Mouse (Mus musculus): Measurements from ENCODE around the gene Acd. TPM values are rescaled to one million over a fixed set of nuclear protein-coding genes. Genes with fewer than 3 reads are reported as not detected.

Acd gene
- polyA plus RNA-seq, 1 experiment from 2014 or later: 83.9 TPM

GRCm38 (mm10) chr8:105694051-105694799, 6.7 kb downstream of the Acd start:
- peak overlapping the region; percentile 49 for H3K4me3 ChIP-seq (ENCODE audit: low read depth, low read length)
- 7% methylated on average over 38 of the region's 40 CpGs for WGBS
- H3K27ac ChIP-seq (ENCODE audit: low read depth, low read length): peak overlapping the region; percentile 80
- peak; percentile 72 for ATAC-seq (ENCODE audit: low read depth)
- H3K9ac ChIP-seq (replicated peaks; ENCODE audit: low read depth, low read length): peak overlapping the region; percentile 62
- no peaks in the 10 kb centered on the region for H3K9me3 ChIP-seq (ENCODE audit: control insufficient read depth, low read length)
- peak overlapping the region; percentile 64 for H3K4me2 ChIP-seq (ENCODE audit: low read depth, low read length)
- H3K36me3 ChIP-seq (ENCODE audit: control insufficient read depth, insufficient read depth, low read length): peaks cover 24% of the 10 kb centered on the region
- no peaks in the 10 kb centered on the region for H3K27me3 ChIP-seq (ENCODE audit: control insufficient read depth, insufficient read depth, low read length)
- peaks cover 16% of the 10 kb centered on the region for H3K4me1 ChIP-seq (ENCODE audit: control insufficient read depth, insufficient read depth, low read length)

GRCm38 (mm10) chr8:105693648-105694047, 7.3 kb downstream of the Acd start:
- H3K9me3 ChIP-seq (ENCODE audit: control insufficient read depth, low read length): no peaks in the 10 kb centered on the region
- H3K9ac ChIP-seq (replicated peaks; ENCODE audit: low read depth, low read length): peak overlapping the region; percentile 62
- H3K27me3 ChIP-seq (ENCODE audit: control insufficient read depth, insufficient read depth, low read length): no peaks in the 10 kb centered on the region
- peak overlapping the region; percentile 49 for H3K4me3 ChIP-seq (ENCODE audit: low read depth, low read length)
- peaks cover 22% of the 10 kb centered on the region for H3K36me3 ChIP-seq (ENCODE audit: control insufficient read depth, insufficient read depth, low read length)
- peaks cover 16% of the 10 kb centered on the region for H3K4me1 ChIP-seq (ENCODE audit: control insufficient read depth, insufficient read depth, low read length)
- H3K4me2 ChIP-seq (ENCODE audit: low read depth, low read length): peak overlapping the region; percentile 64
- H3K27ac ChIP-seq (ENCODE audit: low read depth, low read length): peak overlapping the region; percentile 80
- peak; percentile 81 for ATAC-seq (ENCODE audit: low read depth)
- 4% methylated on average over 18 of the region's 30 CpGs for WGBS

- Histone ChIP-seq H3K4me1 (ENCODE audit: control insufficient read depth, insufficient read depth, low read length) (peaks cover 16% of the 10 kb centered on the region), H3K27ac (ENCODE audit: low read depth, low read length) (no peak overlapping the region), H3K27me3 (ENCODE audit: control insufficient read depth, insufficient read depth, low read length) (no peaks in the 10 kb centered on the region), H3K9ac (replicated peaks; ENCODE audit: low read depth, low read length) (no peak overlapping the region), H3K36me3 (ENCODE audit: control insufficient read depth, insufficient read depth, low read length) (peaks cover 12% of the 10 kb centered on the region), H3K9me3 (ENCODE audit: control insufficient read depth, low read length) (no peaks in the 10 kb centered on the region), H3K4me3 (ENCODE audit: low read depth, low read length) (no peak overlapping the region), H3K4me2 (ENCODE audit: low read depth, low read length) (no peak overlapping the region)
- no peak for ATAC-seq (ENCODE audit: low read depth)
- WGBS: 92% methylated on average over 11 of the region's 11 CpGs
Observed at GRCm38 (mm10) chr8:105692449-105693182, 8.3 kb downstream of the Acd start.

- ATAC-seq (ENCODE audit: low read depth): no peak
- WGBS: 88% methylated on average over 14 of the region's 14 CpGs
- no peak overlapping the region for H3K4me3 ChIP-seq (ENCODE audit: low read depth, low read length)
Observed at GRCm38 (mm10) chr8:105690978-105691377, 9.9 kb downstream of the Acd start.

GRCm38 (mm10) chr8:105689983-105690360, 10.9 kb downstream of the Acd start:
- Histone ChIP-seq H3K27me3 (ENCODE audit: control insufficient read depth, insufficient read depth, low read length) (no peaks in the 10 kb centered on the region), H3K4me2 (ENCODE audit: low read depth, low read length) (no peak overlapping the region), H3K9ac (replicated peaks; ENCODE audit: low read depth, low read length) (no peak overlapping the region), H3K4me3 (ENCODE audit: low read depth, low read length) (no peak overlapping the region), H3K9me3 (ENCODE audit: control insufficient read depth, low read length) (no peaks in the 10 kb centered on the region), H3K4me1 (ENCODE audit: control insufficient read depth, insufficient read depth, low read length) (peaks cover 9% of the 10 kb centered on the region), H3K27ac (ENCODE audit: low read depth, low read length) (no peak overlapping the region), H3K36me3 (ENCODE audit: control insufficient read depth, insufficient read depth, low read length) (no peaks in the 10 kb centered on the region)
- ATAC-seq (ENCODE audit: low read depth): no peak
- WGBS: 91% methylated on average over 9 of the region's 9 CpGs

More at GRCm38 (mm10) chr8:105690978-105691377, 9.9 kb downstream of the Acd start:
- no peaks in the 10 kb centered on the region for H3K27me3 ChIP-seq (ENCODE audit: control insufficient read depth, insufficient read depth, low read length)
- peaks cover 16% of the 10 kb centered on the region for H3K4me1 ChIP-seq (ENCODE audit: control insufficient read depth, insufficient read depth, low read length)
- H3K9ac ChIP-seq (replicated peaks; ENCODE audit: low read depth, low read length): no peak overlapping the region
- H3K4me2 ChIP-seq (ENCODE audit: low read depth, low read length): no peak overlapping the region
- H3K9me3 ChIP-seq (ENCODE audit: control insufficient read depth, low read length): no peaks in the 10 kb centered on the region
- no peaks in the 10 kb centered on the region for H3K36me3 ChIP-seq (ENCODE audit: control insufficient read depth, insufficient read depth, low read length)
- H3K27ac ChIP-seq (ENCODE audit: low read depth, low read length): no peak overlapping the region

GRCm38 (mm10) chr8:105689256-105689982, 11.5 kb downstream of the Acd start:
- no peaks in the 10 kb centered on the region for H3K36me3 ChIP-seq (ENCODE audit: control insufficient read depth, insufficient read depth, low read length)
- H3K4me3 ChIP-seq (ENCODE audit: low read depth, low read length): no peak overlapping the region
- no peak overlapping the region for H3K4me2 ChIP-seq (ENCODE audit: low read depth, low read length)
- no peak overlapping the region for H3K27ac ChIP-seq (ENCODE audit: low read depth, low read length)
- no peaks in the 10 kb centered on the region for H3K27me3 ChIP-seq (ENCODE audit: control insufficient read depth, insufficient read depth, low read length)
- H3K9me3 ChIP-seq (ENCODE audit: control insufficient read depth, low read length): no peaks in the 10 kb centered on the region
- WGBS: 66% methylated on average over 35 of the region's 35 CpGs
- no peak overlapping the region for H3K9ac ChIP-seq (replicated peaks; ENCODE audit: low read depth, low read length)
- H3K4me1 ChIP-seq (ENCODE audit: control insufficient read depth, insufficient read depth, low read length): peaks cover 3% of the 10 kb centered on the region; the same call in 1 of the 2 replicates
- ATAC-seq (ENCODE audit: low read depth): no peak

GRCm38 (mm10) chr8:105688242-105688752, 12.6 kb downstream of the Acd start:
- H3K27ac ChIP-seq (ENCODE audit: low read depth, low read length): no peak overlapping the region
- H3K9ac ChIP-seq (replicated peaks; ENCODE audit: low read depth, low read length): no peak overlapping the region
- no peak for ATAC-seq (ENCODE audit: low read depth)
- H3K4me1 ChIP-seq (ENCODE audit: control insufficient read depth, insufficient read depth, low read length): no peaks in the 10 kb centered on the region
- WGBS: 80% methylated on average over 14 of the region's 14 CpGs
- H3K9me3 ChIP-seq (ENCODE audit: control insufficient read depth, low read length): no peaks in the 10 kb centered on the region
- H3K4me2 ChIP-seq (ENCODE audit: low read depth, low read length): no peak overlapping the region
- no peaks in the 10 kb centered on the region for H3K27me3 ChIP-seq (ENCODE audit: control insufficient read depth, insufficient read depth, low read length)
- H3K4me3 ChIP-seq (ENCODE audit: low read depth, low read length): no peak overlapping the region
- no peaks in the 10 kb centered on the region for H3K36me3 ChIP-seq (ENCODE audit: control insufficient read depth, insufficient read depth, low read length)

GRCm38 (mm10) chr8:105687512-105687911, 13.4 kb downstream of the Acd start:
- Histone ChIP-seq H3K4me1 (ENCODE audit: control insufficient read depth, insufficient read depth, low read length) (no peaks in the 10 kb centered on the region), H3K27me3 (ENCODE audit: control insufficient read depth, insufficient read depth, low read length) (no peaks in the 10 kb centered on the region), H3K36me3 (ENCODE audit: control insufficient read depth, insufficient read depth, low read length) (peaks cover 7% of the 10 kb centered on the region; the same call in 1 of the 2 replicates), H3K4me2 (ENCODE audit: low read depth, low read length) (no peak overlapping the region), H3K27ac (ENCODE audit: low read depth, low read length) (no peak overlapping the region), H3K9me3 (ENCODE audit: control insufficient read depth, low read length) (no peaks in the 10 kb centered on the region), H3K4me3 (ENCODE audit: low read depth, low read length) (no peak overlapping the region), H3K9ac (replicated peaks; ENCODE audit: low read depth, low read length) (no peak overlapping the region)
- no peak for ATAC-seq (ENCODE audit: low read depth)
- 73% methylated on average over 8 of the region's 8 CpGs for WGBS

Data from neural tube, embryonic 14.5 days (tissue).